Mouse (Mus musculus) kidney, postnatal 36 days (tissue): Measurements from ENCODE around the gene Tcf23.

Source experiments
- DNase-seq, 2 experiments: peaks; one replicate each; pipeline ENCODE4 v3.0.0; 2021 to 2022; ENCODE audit warnings: mixed read lengths in 2 of 2

Tcf23 gene

DNA sequence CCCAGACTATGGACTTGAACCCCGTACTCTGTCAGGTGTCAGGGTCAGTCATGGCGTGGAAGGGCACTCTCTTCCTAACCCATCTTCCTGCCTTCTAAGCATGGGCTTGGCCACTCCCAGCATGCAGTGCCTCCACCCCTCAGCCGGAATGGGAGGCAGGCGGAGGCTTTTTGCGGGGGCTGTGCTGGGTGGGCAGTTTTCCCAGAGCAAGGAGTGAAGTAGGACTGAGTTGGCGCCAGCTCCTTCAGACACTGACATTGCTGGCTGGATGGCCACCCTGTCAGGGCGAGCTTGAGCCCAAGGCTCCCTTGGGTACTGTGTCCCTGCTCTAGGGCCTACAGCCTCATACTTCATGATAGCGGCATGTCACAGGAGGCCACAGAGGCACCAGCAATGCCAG lies at the start of gene Tcf23:
Tcf23 (plus strand) TSS at position 247 of the 400 bp plus-strand sequence.
- DNase-seq, result peak in 1 of 2 experiments; percentile 27

DNA sequence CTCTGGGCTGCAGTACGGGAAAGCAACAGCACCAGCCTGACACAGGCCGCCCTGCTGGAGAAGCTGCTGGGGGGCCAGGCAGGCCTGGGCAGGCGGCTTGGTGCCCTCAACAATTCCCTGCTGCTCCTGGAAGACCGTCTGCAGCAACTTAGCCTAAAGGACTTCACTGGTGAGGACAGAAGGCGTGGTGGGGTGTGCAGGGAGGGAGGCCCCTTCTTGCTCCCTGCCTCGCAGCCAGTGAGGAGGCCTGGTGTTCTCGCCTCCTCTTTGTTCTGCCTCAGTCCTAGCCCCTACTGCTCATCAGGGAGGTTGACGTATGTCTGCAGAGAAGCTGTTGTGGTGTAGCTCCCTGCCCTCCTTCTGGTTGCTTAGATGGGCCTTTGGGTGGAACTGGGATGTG lies 49.8 kb upstream of the Tcf23 start:
- DNase-seq, result no peak

DNA sequence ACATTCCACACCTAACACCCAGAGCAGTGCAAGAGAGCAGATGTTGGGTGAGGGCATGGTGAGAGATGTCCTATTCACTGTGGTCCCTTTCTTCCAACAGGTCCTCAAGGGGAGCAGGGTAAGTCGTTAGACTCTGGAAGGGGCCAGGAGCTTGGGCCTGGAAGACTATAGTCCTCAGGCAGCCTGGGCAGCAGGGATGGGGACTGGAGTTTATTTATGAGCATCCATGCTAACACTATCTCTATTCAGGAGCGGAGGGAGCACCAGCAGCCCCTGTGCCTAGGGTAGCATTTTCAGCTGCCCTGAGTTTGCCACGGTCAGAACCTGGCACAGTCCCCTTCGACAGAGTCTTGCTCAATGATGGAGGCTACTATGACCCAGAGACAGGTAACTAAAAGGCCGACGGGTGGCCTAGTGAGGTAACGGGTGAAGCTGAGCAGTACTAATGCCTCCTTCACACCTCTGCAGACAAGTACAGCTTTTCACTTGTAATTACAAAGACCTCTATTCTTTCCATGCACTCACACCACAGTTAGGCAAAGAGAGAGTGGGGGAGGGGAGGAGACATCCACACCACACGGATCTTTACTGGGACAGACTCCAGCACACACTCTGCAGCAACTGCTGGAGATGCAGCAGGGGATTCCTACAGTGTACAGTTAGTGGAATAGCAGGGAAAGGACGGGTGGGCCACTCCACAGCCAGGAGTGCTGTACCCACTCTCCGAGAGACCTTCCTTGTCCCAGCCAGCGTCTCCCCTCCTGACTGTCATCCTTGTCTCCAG lies 48.4 kb upstream of the Tcf23 start:
- no peak for DNase-seq

DNA sequence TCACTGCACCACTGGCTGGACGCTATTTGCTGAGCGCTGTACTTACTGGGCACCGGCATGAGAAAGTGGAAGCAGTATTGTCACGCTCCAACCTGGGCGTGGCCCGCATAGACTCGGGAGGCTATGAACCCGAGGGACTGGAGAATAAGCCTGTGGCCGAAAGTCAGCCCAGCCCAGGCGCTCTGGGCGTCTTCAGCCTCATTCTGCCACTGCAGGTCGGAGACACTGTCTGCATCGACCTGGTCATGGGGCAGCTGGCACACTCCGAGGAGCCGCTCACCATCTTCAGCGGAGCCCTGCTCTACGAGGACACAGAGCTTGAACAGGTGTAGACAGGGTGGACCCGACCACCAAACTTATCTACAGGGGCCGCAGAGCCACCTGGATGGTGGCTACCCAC lies 47.8 kb upstream of the Tcf23 start:
- DNase-seq, result peak; percentile 57 to 64

DNA sequence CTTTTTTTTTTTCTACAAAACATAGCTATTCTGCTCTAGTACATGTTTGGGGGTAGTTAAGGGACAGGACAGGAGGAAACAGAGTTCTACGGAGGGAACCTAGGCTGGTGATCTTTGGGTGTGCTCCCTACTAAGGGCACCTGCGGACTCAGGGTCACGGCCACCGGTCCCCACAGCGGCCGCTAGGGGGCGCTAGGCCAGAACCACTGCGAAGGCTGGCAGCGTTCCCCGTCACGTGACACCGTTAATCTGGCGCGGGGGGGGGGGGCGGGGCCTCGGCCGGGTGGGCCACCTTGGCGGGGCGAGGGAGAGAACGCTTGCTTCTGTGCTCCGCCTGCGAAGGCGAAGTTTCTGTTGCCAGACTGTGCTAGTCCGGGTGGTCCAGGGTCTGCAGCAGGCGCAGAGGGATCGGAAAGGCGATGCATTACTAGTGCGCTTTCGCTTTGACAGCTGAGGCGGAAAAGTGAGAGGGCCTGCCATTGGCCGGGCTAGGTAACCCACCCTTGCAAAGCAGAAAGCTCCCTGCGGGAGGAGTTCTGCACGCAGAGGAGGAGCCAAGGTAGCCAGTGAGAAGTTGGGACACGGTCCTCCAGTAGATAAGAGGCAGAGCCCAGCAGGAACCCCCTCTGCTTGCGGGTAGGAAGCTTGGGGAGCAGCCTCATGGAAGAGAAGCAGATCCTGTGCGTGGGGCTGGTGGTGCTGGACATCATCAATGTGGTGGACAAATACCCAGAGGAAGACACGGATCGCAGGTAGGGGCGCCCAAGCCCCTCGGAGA lies 47.0 kb upstream of the Tcf23 start, which contains the start of gene Khk:
Khk (plus strand) TSS at position 176 of the 778 bp plus-strand sequence.
- peak; percentile 93 to 98 for DNase-seq

DNA sequence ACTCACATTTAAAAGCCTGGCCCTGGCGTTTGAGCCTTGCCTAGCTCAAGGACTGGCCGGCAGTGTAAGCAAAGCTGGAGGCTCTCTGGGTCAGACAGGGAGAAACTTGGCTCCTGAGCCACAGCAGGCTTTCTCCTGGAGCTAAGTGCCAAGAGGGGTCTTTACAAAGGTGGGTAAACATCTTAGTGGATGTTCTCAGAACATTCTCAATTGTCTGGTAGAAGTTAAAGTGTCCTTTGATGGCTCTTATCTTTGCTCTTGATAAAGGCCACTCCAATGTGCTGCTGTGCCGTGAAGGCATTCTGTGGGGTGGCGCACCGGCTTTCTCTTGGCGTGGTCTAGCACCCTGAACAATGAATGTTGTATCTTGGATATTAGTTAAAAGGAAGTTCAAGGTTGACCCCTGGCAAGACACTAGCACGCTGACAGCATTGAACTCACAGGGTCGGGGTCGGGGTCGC lies 45.9 kb upstream of the Tcf23 start:
- DNase-seq, result peak in 1 of 2 experiments; percentile 39

DNA sequence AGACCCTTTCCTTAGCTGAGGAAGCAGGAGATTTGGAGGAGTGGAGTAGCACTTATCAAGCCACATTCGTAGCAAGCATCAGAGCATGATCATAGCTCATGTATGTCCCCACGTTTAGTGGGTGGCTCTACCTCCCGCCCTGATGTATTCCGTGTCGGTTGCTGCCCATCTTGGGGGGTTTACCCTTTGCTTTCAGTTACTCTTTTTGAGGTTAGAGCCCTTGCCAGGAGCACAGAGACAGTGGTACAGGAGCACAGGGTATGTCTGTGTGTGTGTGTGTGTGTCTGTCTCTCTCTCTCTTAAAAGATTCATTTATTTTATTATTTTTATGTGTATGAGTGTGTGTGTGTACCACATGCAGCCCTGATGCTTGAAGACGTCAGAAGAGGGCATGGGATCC lies 45.3 kb upstream of the Tcf23 start:
- DNase-seq, result no peak

DNA sequence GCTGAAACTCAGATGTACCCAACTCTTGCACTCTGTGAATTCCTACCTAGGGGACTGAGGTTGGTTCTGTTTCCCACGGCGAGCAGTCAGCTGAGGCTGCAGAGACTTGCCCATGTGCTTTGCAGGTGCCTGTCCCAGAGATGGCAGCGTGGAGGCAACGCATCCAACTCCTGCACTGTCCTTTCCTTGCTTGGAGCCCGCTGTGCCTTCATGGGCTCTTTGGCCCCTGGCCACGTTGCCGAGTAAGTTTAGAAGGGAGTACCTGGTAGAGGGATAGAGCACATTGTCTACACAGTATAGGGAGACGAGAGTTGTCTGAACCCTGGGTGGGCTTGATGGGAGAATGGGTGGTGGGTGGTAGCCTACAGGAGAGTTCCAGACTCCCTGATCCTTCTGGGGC lies 43.8 kb upstream of the Tcf23 start:
- DNase-seq, result peak in 1 of 2 experiments; percentile 56

DNA sequence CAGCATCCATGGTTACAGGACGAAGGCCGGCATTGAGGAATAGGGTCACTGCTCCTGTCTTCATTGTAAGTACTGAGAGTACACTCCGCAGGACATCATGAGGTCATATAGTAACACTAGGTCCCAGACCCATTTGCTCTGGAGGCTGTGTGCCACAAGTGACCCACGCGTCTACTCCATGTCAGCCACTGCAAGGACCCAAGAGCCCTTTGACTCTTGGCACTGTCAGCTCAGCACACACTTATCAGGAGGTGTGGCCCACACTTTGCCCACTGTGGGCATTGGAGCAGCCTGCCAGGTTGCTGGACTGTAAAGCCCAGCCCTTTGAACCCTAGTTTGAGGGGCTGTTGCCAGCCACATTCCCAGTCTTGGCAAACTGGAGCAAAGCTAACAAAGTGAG lies 43.2 kb upstream of the Tcf23 start:
- DNase-seq, result peak; percentile 84 to 93

DNA sequence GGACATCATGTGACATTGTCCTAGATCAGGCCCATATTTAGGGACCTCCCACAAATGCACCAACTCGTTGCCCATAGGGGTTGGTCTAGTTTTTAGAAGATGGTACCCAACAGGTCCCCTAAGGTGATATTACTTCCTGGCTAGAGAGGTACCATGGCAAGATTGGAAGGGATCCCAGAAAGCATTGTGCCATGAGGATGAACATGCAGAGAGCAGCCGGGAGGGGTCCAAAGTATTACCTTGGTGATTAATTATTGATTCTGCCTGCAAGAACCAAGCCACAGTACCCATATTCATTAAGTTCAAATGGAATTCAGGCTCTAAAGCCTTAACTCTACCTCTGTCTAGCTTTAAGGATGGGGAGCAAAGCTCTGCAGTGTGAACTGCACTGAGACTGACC lies 42.4 kb upstream of the Tcf23 start:
- DNase-seq, result peak; percentile 74 to 90

DNA sequence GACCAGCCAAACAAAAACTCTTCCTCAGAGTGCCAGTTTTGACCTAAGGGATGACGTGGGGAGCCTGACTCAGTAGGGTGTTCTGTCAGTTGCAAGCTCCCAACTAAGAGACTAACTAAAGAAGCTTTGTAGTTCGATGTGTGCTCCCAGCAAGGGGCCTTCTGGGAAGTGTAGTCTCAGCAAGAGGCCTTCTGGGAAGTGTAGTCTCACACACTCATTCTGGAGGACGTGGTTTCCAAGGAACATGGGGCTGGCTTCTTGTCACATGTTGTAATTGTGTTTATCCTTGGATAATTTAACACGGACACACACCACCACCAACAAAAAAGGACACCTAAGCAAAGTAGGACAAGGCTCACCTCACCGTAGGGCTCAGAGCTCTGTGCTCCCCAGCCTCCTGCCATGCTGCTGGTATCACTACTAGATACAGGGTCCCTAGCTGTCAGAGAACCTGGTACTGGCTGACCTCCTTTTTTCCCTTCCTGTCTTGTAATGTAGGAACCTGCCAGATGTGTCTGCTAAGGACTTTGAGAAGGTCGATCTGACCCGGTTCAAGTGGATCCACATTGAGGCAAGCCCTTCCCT lies 40.4 kb upstream of the Tcf23 start:
- peak in 1 of 2 experiments; percentile 54 for DNase-seq

DNA sequence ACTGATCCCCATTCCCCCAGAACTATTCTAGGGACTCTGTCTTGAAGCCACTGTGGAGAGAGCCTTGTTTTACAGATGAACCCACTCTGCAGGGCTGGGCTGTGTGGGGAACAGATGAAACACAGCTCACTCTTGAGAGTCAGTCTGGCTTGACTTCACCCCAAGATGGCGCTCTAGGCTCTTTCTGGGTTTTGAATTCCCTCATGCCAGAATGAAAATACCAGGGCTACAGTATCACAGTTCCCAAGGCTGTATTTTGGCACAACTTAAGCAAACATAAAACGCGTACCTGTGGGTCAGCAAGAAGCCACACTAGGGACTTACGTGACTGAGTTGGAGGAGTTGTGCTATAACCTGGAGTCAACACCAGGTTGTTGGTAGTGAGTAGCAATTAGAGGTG lies 38.3 kb upstream of the Tcf23 start:
- DNase-seq, result peak; percentile 72 to 88

DNA sequence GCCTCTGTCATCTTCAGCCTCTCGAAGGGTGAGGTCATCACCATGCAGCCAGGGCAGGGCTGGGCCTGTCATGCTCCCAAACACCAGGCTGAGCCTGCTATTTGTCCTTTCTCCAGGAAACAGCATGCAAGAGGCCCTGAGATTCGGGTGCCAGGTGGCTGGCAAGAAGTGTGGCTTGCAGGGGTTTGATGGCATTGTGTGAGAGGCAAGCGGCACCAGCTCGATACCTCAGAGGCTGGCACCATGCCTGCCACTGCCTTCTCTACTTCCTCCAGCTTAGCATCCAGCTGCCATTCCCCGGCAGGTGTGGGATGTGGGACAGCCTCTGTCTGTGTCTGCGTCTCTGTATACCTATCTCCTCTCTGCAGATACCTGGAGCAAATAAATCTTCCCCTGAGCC lies 37.6 kb upstream of the Tcf23 start:
- DNase-seq, result peak in 1 of 2 experiments; percentile 22

DNA sequence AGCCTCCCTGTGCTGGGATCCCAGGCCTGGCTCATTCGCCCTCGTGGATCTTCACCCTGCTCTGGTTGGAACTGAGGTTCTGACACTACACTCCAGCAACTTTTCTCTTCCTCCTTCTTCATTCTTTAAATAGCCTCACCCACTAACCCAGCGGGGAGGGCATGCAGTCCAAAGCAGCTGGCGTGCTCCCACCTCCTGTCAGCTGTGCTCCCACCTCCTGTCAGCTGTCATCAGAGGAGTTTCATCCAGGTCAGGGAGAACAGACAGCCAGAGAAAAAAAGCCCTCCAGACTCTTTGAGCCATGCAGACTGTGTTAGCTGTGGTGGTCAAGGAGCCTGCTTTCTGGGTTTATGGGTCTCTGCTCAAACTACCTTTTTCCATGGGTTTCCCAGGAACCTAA lies 37.1 kb upstream of the Tcf23 start:
- no peak for DNase-seq

DNA sequence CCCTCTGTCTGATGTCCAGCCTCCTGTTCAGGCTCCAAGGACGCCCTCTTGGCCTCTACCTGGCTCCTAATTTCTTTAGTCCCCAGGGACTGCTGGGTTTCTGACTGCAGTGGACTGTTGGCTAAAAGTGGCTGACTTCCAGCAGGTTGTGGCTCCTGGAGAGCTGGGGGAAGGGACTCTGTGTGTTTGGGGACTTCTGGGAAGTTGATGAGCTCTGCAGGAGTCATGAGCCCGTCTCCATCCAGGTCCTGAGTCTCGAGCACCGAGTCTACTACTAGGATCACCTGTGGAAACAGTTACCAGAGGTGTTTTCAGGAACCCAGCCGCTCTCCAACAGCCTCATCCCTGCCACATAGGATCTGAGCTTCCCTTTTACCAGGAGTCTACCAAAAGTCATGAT lies 34.8 kb upstream of the Tcf23 start:
- DNase-seq, result peak in 1 of 2 experiments; percentile 15

DNA sequence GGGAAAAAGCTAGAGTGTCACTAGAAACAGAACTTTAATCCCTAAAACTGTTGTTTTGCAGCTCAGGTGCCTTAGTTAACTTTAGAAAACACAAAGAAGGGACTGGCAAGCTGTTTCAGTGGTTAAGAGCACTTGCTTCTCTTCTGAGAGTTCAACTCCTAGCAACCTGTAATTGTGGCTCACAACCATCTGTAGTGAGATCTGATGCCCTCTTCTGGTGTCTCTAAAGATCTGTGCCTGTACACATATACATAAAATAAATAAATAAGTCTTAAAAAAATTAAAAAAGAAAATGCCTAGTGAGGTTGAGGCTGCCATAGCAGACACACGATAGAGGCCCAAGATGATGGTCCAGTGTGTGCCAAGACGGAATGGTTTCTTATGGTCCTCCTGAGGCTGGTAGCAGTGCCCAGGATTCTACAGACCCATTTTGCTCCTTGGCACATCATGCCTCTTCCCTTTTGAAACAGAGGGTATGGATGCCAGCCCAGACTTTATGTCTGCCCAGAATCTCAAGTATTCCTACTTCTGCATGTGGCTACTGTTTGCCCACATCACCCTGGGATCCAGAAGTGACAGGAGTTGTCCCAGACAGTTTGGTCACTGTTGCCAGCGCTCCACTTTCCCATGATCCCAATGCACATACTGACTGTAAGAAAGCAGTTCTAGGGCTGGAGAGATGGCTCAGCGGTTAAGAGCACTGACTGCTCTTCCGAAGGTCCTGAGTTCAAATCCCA lies 33.6 kb upstream of the Tcf23 start:
- no peak for DNase-seq

DNA sequence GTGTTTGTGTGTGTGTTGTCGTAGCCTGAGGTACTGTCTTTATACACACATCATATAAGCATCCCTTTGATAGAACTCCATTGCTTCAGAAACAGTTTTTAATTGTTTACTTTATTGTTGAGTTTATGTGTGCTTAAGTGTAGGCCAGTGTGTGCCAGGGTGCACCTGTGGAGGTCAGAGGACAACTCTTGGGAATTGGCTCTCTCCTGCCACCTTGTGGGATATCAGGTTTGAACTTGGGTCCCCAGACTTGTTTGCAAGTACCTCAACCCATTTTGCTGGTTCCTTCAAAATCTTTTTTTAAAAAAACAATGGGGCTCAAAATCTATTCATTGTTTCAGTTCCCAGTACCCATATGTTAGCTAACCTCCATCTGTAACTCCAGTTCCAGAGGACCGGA lies 25.5 kb upstream of the Tcf23 start:
- peak; percentile 66 to 81 for DNase-seq

DNA sequence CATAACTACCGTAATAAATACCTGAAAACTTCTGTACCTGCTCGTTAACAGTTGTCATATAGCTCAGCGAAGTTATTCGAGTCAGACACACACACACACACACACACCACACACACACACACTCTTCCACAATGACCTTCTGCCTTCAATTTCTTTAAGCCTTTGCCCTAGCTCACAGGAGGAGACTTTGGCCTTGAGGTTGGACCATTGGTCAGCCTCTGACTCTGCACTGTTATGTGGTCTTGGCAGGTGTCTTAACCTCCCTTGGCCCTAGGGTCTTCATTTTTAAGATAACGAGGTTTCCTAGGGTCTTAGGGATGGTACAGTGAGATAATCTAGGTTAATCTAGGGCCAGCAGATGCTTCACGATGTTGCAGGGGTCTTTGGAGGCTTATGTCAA lies 24.1 kb upstream of the Tcf23 start:
- DNase-seq, result peak; percentile 59 to 70

DNA sequence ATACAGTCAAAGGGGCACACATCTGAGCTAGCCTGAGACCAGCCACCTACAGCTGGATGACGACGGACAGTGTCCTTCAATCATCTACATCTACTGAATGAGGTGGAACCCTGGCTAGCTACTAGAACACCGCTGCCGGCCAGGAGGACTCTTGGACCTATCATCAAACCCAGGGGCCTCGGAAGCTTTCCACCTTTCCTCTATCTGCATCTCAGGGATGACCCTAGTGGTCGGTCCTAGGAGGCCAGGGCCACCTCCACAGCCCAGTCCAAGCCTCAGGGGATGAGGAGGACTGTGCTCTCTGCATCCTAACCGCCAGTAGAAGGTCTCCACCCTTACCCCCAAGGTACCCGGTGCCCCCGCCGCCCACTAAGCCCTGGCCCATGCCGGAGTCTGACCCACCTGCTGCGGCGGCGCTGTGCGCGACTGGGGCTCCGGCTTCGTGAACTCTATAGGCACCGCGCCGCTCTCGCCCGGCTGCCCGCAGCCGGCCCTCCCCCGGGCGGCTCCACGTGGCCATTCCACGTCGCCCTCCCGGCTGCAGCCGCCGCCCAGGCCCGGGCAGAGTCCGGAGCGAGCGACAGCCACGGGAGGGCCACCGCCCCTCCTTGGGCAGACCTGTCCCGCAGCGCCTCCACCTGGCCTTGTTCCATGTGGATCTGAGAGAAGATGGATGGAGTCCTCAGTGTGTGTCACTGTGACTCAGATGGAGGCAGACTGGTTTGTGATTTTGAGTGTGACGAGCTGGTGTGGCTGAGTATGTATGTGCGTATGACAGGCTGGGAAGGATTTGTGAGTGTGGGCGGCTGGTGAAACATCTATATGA lies 23.3 kb upstream of the Tcf23 start, which contains the start of gene Cgref1:
Cgref1 (minus strand) TSS at position 636 of the 826 bp plus-strand sequence.
- peak; percentile 86 to 88 for DNase-seq

DNA sequence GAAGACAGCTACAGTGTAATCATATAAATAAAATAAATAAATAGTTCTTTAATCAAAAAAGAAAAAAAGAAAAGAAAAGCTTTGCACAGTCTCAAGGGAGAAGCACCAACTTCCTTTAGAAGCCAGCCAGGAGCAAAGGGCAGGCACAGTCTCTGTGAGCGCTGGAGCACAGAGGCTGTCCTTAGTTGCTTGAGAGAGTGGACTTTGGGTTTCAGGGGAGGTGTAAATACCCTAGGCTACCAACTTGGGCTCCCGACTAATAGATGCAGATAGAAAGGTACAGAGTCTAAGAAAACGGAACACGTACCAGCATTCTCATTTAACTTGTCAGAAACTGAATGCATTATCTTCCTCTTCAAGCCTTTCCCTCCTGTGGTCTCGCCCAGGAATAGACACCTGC lies 19.8 kb upstream of the Tcf23 start:
- peak; percentile 65 to 79 for DNase-seq

DNA sequence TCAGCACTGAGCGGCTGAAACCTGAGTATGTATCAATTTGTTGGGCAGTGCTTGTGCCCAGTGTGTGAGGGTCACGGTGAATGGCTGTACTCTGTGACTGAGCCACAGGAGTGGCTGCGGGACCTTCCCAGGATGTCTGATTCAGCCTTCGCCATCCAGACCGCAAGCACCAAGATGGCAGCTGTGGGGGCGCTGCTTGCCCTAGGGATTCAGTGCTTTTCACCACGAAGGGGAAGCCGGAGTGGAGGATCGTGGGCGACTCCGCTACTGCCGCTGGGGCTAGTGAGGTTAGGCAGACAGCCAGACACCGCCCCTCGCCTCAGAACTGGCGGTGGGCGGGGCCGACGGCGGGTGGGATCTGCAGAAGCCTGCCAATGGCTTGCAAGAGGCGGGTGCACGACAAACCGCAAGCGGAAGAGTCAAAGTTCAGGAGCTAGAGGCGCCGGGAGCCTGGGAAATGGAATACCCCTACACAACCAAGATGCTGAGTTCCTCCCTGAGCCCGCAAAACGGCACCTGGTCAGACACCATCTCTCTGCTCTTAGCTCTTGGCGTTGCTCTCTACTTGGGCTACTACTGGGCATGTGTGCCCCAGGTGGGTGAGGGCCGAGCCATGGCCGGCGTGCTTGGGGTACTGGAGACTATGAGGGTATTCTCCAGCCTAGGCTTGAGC lies 18.7 kb upstream of the Tcf23 start:
- peak; percentile 96 to 98 for DNase-seq
